Mouse (Mus musculus) lung, adult 2 months (tissue): ENCODE measurements around the gene Pck2. TPM values are rescaled to one million over a fixed set of nuclear protein-coding genes. Genes with fewer than 3 reads are reported as not detected.

Experiments used
- DNase-seq: peaks from one replicate; pipeline ENCODE4 v3.0.0; 2022
- H3K4me1 ChIP-seq: fragments of 200-500 bp; 2 replicates; pipeline ENCODE4 v1.6.1; 2011; ENCODE audit warnings: low read length; ENCODE audit not compliant: control insufficient read depth, insufficient read depth
- H3K4me3 ChIP-seq: fragments of 200-500 bp; replicated peaks from 2 replicates; pipeline ENCODE3; 2011; ENCODE audit warnings: low read depth, mild to moderate bottlenecking, control low read depth, low read length; ENCODE audit errors: extremely low read depth
- CTCF ChIP-seq: fragments of 200-500 bp; IDR thresholded peaks from 2 replicates; pipeline ENCODE4 v1.5.1; 2011; ENCODE audit warnings: mild to moderate bottlenecking, low read length, control low read depth; ENCODE audit not compliant: insufficient read depth
- POLR2A ChIP-seq: fragments of 200-500 bp; IDR thresholded peaks from 2 replicates; pipeline ENCODE4 v1.6.1; 2011; ENCODE audit warnings: low read depth, mild to moderate bottlenecking, control low read depth, low read length, borderline replicate concordance; ENCODE audit errors: extremely low read depth
- WGBS: fragments of 180-500 bp; shearing (Covaris S2); methylation state at CpG from one replicate; pipeline ENCODE4 v1.1.7; 2018; 5-methylcytosine and 5-hydroxymethylcytosine counted together
- polyA plus RNA-seq: library from polyadenylated mRNA; depleted of rRNA; stranded (reverse); fragments of >200 nt; gene quantifications from 2 replicates; pipeline ENCODE4 v1.2.3, GENCODE M21; 2012

Gene Pck2
- polyA plus RNA-seq, 1 experiment = 34.1 TPM

GRCm38 (mm10) chr14:55557587-55557986 lies 17.5 kb downstream of the Pck2 start:
- no peak for DNase-seq
- WGBS = 73% methylated on average over 3 of the region's 3 CpGs

GRCm38 (mm10) chr14:55558740-55559448 lies 18.8 kb downstream of the Pck2 start:
- no peak for DNase-seq
- peak overlapping the region; percentile 31 for H3K4me3 ChIP-seq
- H3K4me1 ChIP-seq = peaks cover 10% of the 10 kb centered on the region
- 50% methylated on average over 6 of the region's 6 CpGs for WGBS
- no peak for TF ChIP-seq POLR2A
- no peak for TF ChIP-seq CTCF

More at GRCm38 (mm10) chr14:55557587-55557986, 17.5 kb downstream of the Pck2 start:
- peaks cover 10% of the 10 kb centered on the region for H3K4me1 ChIP-seq
- no peak overlapping the region for H3K4me3 ChIP-seq
- TF ChIP-seq CTCF = no peak
- TF ChIP-seq POLR2A = no peak

DNA sequence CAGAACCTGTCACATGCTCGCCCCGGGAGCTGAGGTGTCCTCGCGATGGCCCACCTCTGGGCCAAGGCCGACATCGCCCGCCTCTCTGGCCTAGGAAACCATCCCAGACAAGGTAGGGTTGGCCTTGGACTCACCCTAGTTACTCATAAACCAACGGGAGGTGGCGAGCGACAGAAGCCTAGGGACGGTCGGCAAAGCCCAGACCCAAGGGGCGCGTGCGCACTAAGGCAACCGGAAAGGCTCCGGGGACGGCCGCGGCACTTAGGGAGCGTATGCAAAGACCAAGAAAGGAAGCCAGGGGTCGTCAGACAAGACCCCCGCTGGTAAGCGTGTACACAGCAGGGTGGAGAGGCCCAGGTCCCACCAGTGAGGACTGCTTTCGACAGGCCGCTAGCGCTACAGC lies 19.7 kb downstream of the Pck2 start, which contains the start of gene Dcaf11:
TSS of gene Dcaf11 (plus strand) at position 208 of the 403 bp plus-strand sequence.
- peak; percentile 68 for TF ChIP-seq POLR2A
- TF ChIP-seq CTCF = no peak
- WGBS = under 1% methylated on average over 27 of the region's 27 CpGs
- peak within 1 kb of the TSS; percentile 99 for H3K4me3 ChIP-seq
- DNase-seq = peak; percentile 88
- peaks cover 10% of the 10 kb centered on the region for H3K4me1 ChIP-seq

GRCm38 (mm10) chr14:55560202-55561073 lies 20.4 kb downstream of the Pck2 start, which contains the start of gene A730061H03Rik:
Gene A730061H03Rik (minus strand): TSS chr14:55560406.
- TF ChIP-seq POLR2A (peak; percentile 92), CTCF (no peak)
- peak; percentile 96 for DNase-seq
- H3K4me1 ChIP-seq = peaks cover 10% of the 10 kb centered on the region
- under 1% methylated on average over 51 of the region's 51 CpGs for WGBS
- peak within 1 kb of the TSS; percentile 99 for H3K4me3 ChIP-seq

DNA sequence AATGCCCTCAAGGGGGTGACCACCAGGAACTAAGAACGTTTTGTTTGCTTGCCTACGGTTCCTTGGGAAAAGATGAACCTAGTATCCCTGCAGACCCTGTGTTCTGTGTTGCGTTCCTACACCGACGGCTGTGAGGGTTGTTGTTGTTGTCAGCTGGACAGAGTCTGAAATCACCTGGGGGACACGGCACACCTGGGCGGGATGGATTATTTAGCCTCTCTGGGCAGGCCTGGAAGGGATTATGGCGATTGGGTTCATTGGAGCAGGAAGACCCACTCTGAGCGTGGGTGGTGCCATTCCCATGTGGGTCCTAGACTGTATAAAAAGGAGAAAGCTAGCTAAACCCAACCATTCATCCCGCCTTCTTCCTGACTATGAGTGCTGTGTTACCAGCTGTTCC lies 21.8 kb downstream of the Pck2 start:
- peaks cover 7% of the 10 kb centered on the region for H3K4me1 ChIP-seq
- H3K4me3 ChIP-seq = peak overlapping the region; percentile 31
- TF ChIP-seq CTCF (no peak), POLR2A (no peak)
- no peak for DNase-seq
- WGBS = 71% methylated on average over 10 of the region's 10 CpGs

DNA sequence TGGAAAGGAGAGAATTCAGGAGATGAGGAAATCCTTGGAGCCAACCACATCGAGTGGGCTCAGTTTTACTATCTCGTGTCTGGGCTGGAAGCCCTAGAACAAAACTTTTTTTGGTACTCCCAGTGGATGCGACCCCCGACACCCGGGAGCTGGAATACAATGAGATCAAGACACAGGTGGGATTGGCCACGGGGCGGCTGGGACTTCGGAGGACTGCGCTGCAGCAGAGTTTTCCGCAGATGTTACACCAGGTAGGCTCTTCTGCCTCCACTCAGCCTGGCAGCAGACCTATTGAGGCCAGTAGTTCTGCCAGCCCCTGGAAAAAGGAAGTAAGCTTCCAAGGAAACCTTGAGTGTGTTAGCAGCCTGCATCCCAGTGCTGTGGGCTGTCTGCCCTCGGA lies 23.2 kb downstream of the Pck2 start:
- no peak for TF ChIP-seq POLR2A
- no peak for TF ChIP-seq CTCF
- 85% methylated on average over 11 of the region's 11 CpGs for WGBS
- no peak for DNase-seq
- H3K4me1 ChIP-seq = peaks cover 3% of the 10 kb centered on the region; the same call in 1 of the 2 replicates
- no peak overlapping the region for H3K4me3 ChIP-seq

DNA sequence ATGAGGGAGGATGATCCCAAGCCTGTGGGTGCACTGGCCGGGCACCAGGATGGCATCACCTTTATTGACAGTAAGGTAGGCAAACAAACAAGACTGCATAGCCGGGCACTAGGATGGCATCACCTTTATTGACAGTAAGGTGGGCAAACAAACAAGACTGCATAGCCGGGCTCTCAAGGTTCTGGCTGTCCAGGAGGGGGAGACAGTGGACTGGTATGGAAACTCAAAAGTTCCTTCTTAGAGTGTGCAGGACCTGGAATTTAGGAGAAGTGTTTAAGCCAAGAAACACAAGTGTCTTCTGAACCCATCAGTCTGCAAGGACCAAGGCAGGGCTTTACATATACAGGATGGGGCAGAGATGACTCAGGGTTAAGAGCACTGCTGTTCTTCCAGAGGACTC lies 25.7 kb downstream of the Pck2 start:
- peaks cover 3% of the 10 kb centered on the region; the same call in 1 of the 2 replicates for H3K4me1 ChIP-seq
- DNase-seq = no peak
- H3K4me3 ChIP-seq = no peak overlapping the region
- no peak for TF ChIP-seq CTCF
- TF ChIP-seq POLR2A = no peak
- WGBS = 70% methylated on average over 3 of the region's 3 CpGs

- no peak for DNase-seq
- WGBS = 82% methylated on average over 3 of the region's 3 CpGs
- TF ChIP-seq CTCF (no peak), POLR2A (no peak)
- H3K4me1 ChIP-seq = no peaks in the 10 kb centered on the region
- H3K4me3 ChIP-seq = no peak overlapping the region
These were observed 27.4 kb downstream of the Pck2 start for GRCm38 (mm10) chr14:55567496-55567895.

- TF ChIP-seq POLR2A (no peak), CTCF (no peak)
- Histone ChIP-seq H3K4me1 (no peaks in the 10 kb centered on the region), H3K4me3 (no peak overlapping the region)
- DNase-seq = no peak
- WGBS = 72% methylated on average over 2 of the region's 2 CpGs
These were observed 30.5 kb downstream of the Pck2 start for GRCm38 (mm10) chr14:55570588-55570987.

- DNase-seq = no peak
- TF ChIP-seq POLR2A (no peak), CTCF (no peak)
- no peaks in the 10 kb centered on the region for H3K4me1 ChIP-seq
- H3K4me3 ChIP-seq = no peak overlapping the region
These were observed 31.7 kb downstream of the Pck2 start for GRCm38 (mm10) chr14:55571760-55572159.
